Mouse (Mus musculus): ENCODE results near the gene Stoml1. TPM values are rescaled to one million over a fixed set of nuclear protein-coding genes. Genes with fewer than 3 reads are reported as not detected.
"Not testable (repeated sequence)": the region's sequence is repeated elsewhere in the genome, so short reads cannot be mapped to it uniquely, and the experiment has no call there.

Gene Stoml1
- total RNA-seq, 2 experiments from 2014 or later, result 13.3 to 15.0 TPM

DNA sequence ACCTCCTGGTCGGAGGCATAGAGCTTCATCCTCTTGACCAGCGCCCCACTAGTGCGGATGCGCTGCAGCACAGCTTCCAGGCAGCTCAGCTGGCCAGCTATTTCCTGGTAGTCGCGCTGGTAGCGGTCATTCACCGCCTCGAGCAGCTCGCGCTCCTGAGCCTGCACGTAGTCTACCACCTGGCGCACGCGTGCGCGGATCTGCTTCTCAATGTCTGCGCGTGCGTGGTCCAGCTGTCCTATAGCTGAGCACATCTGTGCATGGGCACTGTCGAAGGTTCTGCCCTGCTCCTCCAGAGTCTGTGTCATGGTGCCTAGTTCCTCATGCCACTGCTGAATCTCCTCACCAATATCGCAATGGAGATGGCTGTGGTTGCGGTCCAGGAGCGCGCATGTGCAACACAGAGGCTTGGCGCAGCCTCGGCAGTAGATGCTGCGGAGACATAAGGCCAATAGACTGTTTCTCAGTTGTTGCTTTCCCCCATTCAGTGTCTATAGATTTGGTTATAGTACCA is 18.4 kb upstream of the Stoml1 start:
- no peak for DNase-seq (ENCODE audit: low spot score in 2 of 2)

DNA sequence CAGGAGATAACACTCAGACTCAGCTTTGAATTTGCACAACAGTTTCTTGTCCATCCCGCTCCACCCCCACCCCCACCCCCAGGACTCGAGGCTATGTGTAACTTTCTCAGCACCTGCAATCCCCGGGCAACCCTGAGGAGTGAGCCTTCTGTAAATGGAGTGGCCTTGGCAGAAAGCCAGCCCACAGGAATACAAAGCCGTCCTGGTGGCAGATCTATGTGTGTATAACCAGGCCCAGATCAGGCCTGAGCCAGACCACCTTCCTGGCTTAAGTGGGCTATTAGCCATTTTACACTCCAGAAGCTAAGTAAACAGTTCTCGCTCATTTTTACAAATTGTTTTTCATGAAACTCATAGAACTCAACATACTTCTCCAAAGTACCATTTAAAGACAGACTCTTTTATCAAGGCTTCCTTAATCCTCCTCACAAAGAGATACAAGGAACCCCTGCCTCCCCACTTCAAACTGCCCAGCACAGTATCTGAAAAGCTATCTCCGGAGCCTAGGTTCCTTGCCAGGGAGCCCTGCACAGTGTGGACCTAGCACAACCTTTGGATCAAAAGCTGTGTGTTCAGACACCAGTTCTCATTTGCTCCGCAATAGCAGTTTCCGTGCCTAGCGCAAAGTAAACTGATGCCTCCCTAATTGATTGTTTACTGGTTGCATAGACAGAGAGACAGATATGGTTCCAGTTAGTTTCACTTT is 11.0 kb upstream of the Stoml1 start:
- peak; percentile 44 to 60 for DNase-seq (ENCODE audit: low spot score in 2 of 2)

DNA sequence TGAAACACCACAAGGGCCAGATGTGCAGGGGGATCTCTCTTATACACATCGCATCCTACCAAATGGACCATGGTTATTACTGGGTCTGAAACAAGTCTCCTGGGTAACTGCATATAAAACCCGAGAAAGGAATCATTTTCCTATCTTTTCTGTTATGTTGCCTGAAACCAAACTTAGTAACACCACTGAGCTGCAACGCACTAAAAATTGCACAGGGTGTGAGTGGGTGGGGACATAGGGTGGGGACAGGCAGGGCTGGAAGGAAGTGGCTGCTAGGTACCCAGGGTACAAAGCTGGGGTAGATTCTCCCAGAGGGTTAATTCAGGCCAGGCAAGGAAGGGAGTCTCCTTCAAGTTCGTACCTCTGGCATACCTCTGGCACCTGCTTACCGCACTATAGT is 10.3 kb upstream of the Stoml1 start:
- DNase-seq (ENCODE audit: low spot score in 2 of 2), result no peak

DNA sequence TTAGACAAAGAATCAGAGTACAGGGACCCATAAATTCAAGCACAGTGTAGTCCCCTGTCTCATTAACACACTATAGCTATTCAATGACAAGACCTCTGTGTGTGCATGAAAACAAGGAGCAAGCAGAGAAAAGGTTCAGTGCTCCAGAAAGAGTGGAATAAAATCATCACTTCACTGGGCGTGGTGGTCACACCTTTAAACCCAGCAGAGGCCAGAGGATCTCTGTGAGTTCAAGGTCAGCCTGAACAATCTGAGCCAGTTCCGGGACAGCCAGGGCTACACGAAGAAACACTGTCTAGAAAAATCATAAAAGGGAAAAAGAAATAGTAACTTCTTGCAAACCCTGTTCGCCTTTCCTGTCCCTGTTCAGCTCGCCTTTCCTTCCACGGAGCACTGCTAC is 9.3 kb upstream of the Stoml1 start:
- no peak for DNase-seq (ENCODE audit: low spot score in 2 of 2)

DNA sequence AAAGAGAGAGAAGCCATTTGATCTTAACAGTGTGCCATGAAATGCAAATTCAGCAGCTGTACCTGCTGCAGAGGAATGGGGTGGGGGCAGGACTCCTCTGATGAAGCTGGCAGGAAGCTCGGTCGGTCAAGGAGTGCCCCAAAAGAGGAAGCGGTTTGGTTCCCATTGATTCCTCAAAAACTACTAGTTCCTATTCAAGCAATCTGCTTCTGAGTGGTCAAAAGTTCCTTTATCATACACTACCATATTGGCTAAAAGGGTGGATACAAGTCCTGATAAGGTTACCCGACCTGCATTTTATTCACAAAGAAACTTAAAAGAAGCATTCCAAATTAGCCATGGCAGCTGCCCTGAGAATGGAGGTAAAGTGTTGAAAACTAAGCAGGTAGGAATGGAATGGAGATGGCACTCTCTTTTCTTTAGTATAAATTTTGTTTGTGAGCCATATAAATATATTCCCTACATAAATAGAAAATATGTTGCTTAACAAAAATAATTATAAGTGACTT is 6.8 kb upstream of the Stoml1 start:
- DNase-seq (ENCODE audit: low spot score in 2 of 2), result no peak

DNA sequence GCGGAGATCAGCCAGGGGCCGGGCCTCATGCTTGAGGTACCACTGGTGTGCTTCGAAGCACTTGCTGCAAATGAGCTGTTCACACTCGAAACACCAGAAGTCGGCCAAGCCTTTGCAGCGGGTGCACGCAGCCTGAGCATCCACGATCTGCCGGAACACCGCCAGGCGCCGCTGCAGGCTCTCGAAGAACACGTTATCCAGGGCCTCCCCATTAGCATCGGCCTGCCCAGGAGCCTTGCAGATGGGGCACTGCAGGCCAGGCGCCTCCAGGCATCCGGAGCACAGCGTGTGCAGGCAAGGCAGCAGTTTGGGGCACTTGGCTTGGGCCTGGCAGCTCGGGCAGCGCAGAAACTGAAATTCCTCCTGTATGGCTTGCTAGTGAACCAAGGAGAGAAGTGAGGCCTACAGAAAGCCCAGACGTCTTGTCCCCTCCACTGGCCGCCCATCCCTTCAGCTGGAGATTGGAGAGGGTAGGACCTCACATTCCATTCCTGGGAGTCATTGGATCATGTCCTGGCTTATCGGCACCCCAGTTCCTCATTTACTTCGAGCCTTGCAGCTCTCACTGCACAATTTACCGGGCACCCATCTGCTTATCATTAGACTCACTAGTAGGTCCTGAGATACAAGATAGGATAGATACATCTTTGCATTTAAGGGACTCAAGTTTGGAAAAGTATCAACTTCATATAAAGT is 5.8 kb upstream of the Stoml1 start:
- peak; percentile 78 to 80 for DNase-seq (ENCODE audit: low spot score in 2 of 2)

DNA sequence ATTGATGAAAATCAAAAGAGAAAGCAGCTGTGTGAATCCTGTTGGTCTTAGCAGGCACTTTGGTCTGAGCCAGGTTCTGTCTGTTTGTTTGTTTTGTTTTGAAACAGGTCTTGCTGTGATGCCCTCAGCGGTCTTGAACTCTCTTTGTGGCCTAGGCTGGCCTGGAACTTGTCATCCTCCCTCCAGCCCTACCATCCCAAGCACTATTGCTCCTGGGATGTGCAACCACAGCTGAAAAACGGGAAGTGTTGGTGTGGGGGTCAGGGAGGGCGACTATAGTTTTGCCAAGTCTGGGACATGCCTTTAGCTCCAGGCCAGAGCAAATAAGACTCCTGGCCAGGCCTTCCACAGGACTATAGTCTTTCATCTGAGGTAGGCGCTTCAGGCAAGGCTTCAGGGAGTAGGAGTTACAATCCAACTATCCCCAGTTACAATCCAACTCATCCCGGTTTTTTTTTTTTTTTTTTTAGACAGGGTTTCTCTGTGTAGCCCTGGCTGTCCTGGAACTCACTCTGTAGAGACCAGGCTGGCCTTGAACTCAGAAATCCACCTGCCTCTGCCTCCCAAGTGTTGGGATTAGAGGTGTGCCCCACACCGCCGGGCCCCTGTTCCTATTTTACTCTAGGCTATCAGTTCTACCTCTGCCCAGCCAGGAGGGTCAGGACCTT is 4.1 kb upstream of the Stoml1 start:
- no peak for DNase-seq (ENCODE audit: low spot score in 2 of 2)

DNA sequence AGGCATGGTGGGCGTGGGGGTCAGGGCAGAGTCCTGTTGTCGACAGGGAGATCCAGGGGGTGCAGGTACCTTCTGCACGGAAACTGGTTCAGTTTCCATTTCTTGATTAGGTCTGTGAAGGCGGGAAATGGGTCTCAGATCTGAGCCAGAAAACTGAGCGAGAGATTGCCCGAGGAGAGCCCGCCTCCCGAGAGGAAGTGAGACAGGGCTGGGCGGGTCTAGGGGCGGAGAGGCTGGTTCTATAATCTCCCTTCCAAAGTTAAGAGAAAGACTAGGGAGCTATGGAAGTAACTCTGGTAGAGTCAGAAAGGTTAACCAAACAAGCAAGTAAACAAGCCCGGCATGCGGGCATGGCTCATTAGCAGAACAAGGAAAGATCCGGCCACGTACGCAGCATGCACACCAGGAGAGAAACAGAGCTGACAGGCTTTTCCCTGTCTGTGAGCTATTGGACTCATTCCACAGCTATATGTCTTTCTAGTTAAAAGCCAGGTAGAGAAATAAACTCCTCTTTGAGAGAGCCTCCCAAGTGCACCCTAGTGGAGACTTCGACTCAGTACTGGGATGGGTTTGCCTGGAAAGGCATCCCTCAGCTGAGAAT is 3.3 kb upstream of the Stoml1 start, which contains the start of gene Pml:
TSS of gene Pml (minus strand) at position 195 of the 601 bp plus-strand sequence.
- peak; percentile 70 to 72 for DNase-seq (ENCODE audit: low spot score in 2 of 2)

DNA sequence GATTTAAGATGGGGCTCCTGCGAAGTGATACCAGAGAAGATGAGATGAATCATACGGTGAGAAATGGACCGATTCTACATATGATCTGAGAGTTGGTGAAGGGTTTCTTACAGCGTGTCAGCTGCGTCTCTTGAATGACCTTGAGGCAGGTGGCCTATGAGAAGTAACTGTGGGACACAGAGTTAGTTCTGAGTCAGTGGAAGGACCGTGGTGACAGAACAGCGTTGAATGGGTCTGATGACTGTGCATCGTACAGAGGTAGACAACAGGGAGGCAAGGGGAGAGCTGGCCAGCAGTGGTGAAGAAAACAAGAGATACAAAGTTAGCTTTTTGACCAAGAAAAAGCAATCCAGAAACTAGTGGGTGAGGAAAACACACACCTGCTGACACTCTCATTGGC is 2.6 kb upstream of the Stoml1 start:
- DNase-seq (ENCODE audit: low spot score in 2 of 2), result no peak

DNA sequence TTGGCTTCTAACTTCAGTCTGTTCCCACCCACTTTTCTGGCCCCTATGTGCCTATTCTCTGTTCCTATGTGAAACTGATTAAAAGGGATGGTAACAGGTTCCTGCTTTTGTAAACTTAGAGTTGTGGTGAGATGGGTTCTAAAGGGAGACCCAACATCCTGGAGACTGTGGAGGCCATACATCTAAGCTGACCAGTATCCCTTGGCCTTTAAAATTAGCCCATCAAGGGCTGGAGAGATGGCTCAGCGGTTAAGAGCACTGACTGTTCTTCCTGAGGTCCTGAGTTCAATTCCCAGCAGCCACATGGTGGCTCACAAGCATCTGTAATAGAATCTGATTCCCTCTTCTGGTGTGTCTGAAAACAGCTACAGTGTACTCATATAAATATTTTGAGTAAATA is 2.2 kb upstream of the Stoml1 start:
- not testable (repeated sequence) for DNase-seq (ENCODE audit: low spot score in 2 of 2)

DNA sequence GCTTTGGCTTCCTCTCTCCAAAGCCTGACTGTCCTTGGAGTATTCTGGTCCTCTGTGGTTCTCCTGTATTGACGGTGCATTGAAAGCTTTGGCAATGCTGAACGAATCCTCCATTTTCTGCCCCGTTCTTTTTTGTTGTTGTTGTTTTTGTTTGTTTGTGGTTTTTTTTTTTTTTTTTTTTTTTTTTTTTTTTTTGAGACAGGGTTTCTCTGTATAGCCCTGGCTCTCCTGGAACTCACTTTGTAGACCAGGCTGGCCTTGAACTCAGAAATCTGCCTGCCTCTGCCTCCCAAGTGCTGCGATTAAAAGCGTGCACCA is 800 bp downstream of the Stoml1 start:
- not testable (repeated sequence) for DNase-seq (ENCODE audit: low spot score in 2 of 2)

DNA sequence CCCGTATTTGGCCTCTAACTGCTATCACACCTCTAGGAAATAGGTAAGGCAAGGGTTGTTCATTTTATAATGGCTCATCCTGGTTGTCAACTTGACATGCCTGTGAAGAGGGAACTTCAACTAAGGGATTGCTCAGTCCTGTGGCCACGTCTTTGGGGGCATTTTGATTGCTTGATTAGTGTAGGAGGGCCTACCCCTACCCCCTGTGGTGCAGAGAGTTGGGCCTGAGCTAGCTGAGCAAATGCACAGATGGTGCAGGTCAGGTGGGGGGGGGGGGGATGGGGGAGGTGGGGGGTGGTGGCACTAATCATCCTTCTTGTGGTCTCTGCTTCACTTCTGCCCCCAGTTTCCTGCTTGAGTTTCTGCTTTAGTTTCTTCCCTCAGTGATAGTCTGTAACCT is 2.1 kb downstream of the Stoml1 start:
- DNase-seq (ENCODE audit: low spot score in 2 of 2), result no peak

DNA sequence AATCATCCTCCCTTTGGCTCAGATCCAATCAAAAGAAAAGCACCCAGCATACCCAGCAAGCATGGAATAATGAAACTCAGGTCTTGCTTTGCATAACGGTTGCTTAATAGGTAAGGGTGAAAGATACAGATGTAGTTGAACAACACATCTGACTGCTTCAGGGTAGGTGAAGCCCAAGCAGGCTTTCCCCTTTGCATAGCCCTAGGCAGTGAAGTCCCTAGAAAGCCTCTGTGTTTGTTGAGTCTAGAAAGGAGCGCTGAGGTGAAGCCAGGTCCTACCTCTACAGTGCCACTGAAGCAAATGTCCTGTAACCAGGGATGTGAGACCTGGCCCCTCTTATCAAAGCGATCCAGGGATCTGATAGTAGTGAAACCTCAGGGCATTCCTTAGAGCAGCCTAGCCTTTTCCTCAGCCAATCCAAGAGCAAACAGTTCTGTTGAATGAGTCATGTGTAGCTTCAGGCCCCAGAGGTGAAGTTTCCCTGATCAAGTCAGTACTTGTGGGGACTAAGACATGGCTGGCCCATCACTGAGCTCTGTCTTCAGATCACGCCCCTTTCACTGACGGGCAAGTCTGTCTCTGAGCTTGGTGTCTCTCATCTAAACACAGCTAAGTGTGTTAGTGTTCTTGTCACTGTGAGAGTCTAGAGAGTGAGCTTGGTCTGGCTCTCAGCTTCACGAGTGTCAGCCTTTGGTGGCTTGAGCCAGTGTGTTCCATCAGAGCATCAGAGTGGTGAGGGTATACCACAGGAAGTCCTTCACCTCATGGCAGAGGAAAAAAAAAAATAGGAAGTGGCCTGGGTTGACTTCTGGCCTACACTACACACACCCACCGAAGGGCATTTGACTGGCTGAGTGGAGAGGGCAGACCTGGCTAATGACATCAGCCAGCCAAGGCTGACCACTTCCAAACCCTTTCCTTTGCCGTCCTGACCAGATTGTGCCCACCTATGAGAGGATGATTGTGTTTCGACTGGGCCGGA is 3.0 kb downstream of the Stoml1 start:
- no peak for DNase-seq (ENCODE audit: low spot score in 2 of 2)

DNA sequence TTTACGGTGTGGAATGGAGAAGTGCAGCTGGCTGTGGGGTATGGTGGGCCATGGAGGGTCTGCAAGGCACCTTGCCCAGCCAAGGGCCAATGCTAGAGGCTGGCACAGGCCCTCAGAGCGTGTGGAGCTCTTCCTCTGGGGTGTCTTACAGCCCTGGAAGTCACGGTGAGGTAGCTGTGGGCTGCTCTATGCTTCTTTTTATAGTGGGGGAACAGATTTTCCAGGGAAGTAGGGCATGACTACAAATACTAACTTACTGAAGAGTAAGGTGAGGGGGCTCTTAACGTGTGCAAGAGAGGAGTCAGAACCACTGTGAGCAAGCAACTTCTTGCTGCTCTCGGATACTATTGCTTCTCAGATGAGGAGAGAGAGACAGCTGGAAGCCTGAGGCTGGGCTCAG is 9.5 kb downstream of the Stoml1 start:
- DNase-seq (ENCODE audit: low spot score in 2 of 2), result no peak

DNA sequence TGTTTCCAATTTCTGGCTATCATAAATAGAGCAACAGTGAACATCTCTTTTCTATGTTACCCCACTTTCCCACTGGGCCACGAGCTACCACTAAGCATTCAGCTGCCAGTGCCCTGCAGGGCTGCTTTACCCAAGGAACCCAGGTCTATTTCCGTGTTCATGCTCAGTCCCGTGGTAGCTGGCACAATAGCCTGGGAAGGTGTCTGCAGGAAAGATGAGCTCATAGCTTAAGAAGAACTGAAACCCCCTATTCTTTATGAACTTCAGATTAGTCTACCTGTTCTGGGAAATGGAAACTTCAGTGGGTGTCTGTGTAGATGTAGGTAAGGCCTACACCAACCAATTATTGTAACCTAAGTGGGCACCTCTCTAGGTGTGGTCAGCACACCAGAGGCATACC is 12.4 kb downstream of the Stoml1 start:
- DNase-seq (ENCODE audit: low spot score in 2 of 2), result no peak

DNA sequence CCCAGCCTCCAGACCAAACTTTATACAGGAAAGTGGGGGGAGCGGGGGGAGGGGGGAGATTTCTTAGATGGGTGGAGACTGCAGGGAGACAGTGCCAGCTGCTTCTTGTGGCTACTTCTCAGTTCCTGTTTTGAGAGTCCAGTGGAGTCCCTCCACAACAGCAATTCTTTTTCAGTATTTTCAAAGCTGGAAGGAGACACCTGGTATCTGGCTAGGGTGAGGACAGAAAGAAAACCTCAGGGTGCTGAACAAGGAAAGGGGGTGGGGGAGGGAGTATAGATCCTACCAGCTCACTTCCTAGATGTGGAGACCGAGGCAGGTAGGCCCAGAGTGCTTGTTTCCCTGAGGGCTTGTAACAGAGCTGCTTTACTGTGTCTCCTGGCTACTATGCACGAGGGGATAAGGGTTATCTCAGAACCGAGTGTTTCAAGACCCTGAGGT is 13.6 kb downstream of the Stoml1 start:
- no peak for DNase-seq (ENCODE audit: low spot score in 2 of 2)

DNA sequence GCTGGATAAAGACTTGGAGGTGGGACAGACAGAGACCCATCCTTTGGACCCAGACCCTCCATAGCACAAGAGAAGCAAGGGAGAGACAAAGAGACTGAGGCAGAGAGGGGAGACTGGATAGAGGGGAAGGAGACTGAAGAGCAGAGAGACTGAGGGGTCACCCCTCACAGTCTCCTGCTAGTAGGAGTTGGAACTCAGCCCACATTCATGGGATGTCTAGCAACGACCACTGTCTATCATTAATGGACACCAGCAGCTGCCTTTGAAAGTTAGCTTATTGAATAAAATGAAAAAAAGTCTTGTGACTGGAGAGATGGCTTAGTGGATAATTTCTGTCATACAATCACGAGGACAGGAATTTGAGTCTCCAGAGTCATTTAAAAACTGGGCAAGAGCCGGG is 14.1 kb downstream of the Stoml1 start:
- DNase-seq (ENCODE audit: low spot score in 2 of 2), result no peak

DNA sequence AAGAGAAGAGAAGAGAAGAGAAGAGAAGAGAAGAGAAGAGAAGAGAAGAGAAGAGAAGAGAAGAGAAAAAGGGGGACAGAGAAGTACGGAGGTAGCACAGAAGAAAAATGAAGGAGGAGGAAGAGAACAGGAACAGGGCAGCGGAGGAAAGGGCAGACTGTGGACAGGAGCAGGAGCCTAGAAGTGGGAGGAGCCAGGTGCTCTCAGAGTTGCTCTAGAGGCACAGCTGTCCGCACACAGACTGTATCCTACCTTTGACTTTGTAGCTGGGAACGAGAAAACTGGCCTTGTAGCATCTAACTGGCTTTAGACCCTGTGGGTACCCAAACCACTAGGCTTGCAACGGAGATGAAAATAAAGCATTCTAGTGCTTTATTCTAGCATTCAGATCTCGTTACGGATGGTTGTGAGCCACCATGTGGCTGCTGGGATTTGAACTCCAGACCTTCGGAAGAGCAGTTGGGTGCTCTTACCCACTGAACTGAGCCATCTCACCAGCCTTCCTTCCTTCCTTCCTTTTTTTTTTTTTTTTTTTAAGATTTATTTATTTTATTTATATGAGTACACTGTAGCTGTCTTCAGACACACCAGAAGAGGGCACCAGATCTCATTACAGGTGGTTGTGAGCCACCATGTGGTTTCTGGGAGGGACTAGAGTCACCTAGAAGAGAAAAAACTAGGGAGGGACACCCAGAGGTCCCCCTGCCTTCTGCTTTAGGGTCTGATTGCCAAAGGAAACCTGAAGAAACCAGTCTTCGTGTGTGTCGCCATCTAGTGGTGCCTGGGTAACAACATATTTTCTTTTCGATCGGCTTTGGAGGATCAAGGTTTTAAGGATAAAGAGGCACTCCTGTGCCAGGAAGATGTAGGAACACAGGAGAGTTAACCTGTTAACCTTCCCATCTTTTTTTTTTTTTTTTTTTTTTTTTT is 15.7 kb downstream of the Stoml1 start:
- peak; percentile 54 to 59 for DNase-seq (ENCODE audit: low spot score in 2 of 2)

DNA sequence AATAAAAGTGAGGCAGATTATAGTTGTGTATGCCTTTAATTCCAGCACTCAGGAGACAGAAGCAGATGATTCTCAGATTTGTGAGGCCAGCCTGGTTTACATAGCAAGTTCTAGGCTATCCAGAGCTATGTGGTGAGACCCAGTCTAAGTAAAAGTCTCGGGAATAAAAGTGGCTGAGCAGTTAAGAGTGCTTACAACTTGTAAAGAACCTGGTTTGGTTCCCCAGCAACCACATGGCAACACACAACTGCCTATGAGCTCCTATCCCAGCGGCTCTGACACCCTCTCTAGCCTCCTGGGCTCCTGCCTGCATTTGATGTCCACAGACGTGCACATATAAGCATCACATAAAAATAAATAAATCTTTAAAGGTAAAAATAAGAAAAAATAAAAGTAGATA is 17.1 kb downstream of the Stoml1 start:
- DNase-seq (ENCODE audit: low spot score in 2 of 2), result no peak
